Mouse (Mus musculus) hindbrain, embryonic 16.5 days (tissue): ENCODE measurements at regions not wholly inside any gene's neighbourhood (a gene's known extent, or its start where the extent isn't known, plus 50 kb on each side); places are given as distances from the start of the nearest gene placed in this dataset.

Source experiments
- ATAC-seq: fragments of 200-750 bp; cut with Nextera tagmentation; 2 replicates; pipeline ENCODE4 v1.8.0; 2017; ENCODE audit warnings: moderate TSS enrichment, moderate library complexity
- H3K27ac ChIP-seq: fragments of 300-500 bp; sonication (generic); 2 replicates; pipeline ENCODE4 v1.5.1; 2014; ENCODE audit warnings: low read depth, mild to moderate bottlenecking, control low read depth, low read length, moderate library complexity
- H3K27me3 ChIP-seq: fragments of 300-500 bp; sonication (generic); replicated peaks from 2 replicates; pipeline ENCODE4 v1.6.1; 2014; ENCODE audit warnings: low read length; ENCODE audit not compliant: control insufficient read depth, insufficient read depth
- H3K36me3 ChIP-seq: fragments of 300-500 bp; sonication (generic); 2 replicates; pipeline ENCODE4 v1.6.1; 2014; ENCODE audit warnings: mild to moderate bottlenecking, low read length, moderate library complexity, mixed read lengths; ENCODE audit not compliant: control insufficient read depth, insufficient read depth
- H3K4me1 ChIP-seq: fragments of 300-500 bp; sonication (generic); 2 replicates; pipeline ENCODE4 v1.6.1; 2014; ENCODE audit warnings: low read depth, low read length; ENCODE audit not compliant: control insufficient read depth, insufficient read depth
- H3K4me2 ChIP-seq: fragments of 300-500 bp; sonication (generic); 2 replicates; pipeline ENCODE4 v1.6.1; 2014; ENCODE audit warnings: mild to moderate bottlenecking, low read length, control low read depth, moderate library complexity
- H3K4me3 ChIP-seq: fragments of 300-500 bp; sonication (generic); 2 replicates; pipeline ENCODE4 v1.5.1; 2014; ENCODE audit warnings: mild to moderate bottlenecking, low read length, control low read depth, moderate library complexity
- H3K9ac ChIP-seq: fragments of 300-500 bp; sonication (generic); 2 replicates; pipeline ENCODE4 v1.6.1; 2014; ENCODE audit warnings: low read depth, mild to moderate bottlenecking, control low read depth, low read length, moderate library complexity
- H3K9me3 ChIP-seq: fragments of 300-500 bp; sonication (generic); 2 replicates; pipeline ENCODE4 v1.6.1; 2014; ENCODE audit warnings: mild to moderate bottlenecking, low read length, moderate library complexity; ENCODE audit not compliant: control insufficient read depth
- WGBS: fragments of 180-500 bp; shearing (Covaris S2); extraction: QIAGEN DNeasy Blood & Tissue Kit; methylation state at CpG from one replicate; pipeline ENCODE4 v1.1.7; 2014; 5-methylcytosine and 5-hydroxymethylcytosine counted together

DNA sequence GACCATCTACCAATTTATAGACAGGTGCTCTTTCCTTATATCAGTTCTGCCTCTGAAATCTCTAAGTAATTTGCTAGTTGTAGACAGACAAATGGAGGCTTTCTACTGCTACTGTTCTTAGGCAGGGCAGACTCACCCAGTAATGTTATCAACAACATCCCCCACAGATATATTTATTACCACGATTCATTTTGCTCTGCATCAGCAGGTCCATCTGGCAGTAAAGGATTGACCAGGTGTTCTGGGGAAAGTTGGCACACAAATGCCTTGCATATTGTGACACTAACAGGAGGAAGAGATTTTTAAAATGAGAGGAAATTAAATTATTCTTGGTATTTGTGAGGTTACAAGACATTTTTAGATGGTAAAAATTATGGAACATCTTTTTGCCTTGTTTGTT is 627.3 kb upstream of the Tmprss15 start:
- Histone ChIP-seq H3K36me3 (no peaks in the 10 kb centered on the region), H3K27ac (no peak overlapping the region), H3K4me3 (no peak overlapping the region), H3K4me2 (no peak overlapping the region), H3K9ac (no peak overlapping the region), H3K4me1 (no peaks in the 10 kb centered on the region), H3K9me3 (no peaks in the 10 kb centered on the region), H3K27me3 (no peaks in the 10 kb centered on the region)
- peak; percentile 69; the same call in 1 of the 2 replicates for ATAC-seq
- WGBS: 63% methylated on average over 1 of the region's 1 CpGs

DNA sequence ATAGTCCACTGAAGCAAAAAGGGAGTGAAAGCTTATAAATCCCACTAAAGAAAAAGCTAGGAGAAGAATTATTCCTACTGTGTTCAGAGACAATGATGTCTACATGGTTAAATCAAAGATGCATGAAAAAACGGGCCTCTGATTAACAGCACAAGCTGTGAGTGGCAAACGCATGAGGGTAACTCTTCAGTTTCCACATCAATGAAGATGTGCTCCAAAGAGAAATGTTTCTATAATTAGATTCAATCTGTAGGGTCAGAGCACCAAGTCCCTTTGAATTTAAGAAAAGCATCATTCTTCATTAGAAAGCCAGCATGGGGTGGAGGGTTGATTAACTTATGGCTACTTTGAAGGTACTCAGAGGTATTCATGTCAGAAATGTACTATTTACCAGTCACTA is 601.5 kb upstream of the Tmprss15 start:
- 23% methylated on average over 2 of the region's 2 CpGs for WGBS
- Histone ChIP-seq H3K9ac (no peak overlapping the region), H3K36me3 (no peaks in the 10 kb centered on the region), H3K4me2 (no peak overlapping the region), H3K27ac (no peak overlapping the region), H3K4me3 (no peak overlapping the region), H3K9me3 (no peaks in the 10 kb centered on the region), H3K27me3 (no peaks in the 10 kb centered on the region), H3K4me1 (no peaks in the 10 kb centered on the region)
- ATAC-seq: no peak

DNA sequence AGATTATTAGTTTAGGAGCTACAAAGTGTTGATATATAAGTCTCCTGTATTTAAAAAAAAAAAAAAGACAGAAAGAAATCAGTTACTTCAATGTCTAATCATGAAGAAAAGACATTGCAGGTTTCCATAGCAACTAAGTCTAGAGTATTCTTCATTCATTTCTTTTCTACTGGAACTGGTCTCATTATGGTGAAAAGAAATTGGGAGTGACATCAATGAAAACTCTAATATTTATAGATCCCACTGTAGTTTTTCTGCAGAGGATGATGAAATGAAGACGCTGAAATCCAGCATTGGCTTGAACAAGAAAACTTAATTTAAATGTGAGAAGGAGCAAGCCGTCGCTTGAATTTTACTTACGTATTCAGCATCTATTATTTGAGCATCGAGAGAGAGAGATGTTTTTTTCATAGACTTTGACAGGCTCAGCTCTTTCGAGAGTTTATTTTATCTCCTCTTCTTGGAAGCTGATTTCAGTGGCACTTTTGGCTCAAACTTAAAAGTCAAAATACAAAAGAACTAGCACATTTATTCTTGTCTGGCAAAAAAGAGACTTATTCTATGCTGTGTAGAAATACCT is 560.4 kb upstream of the Tmprss15 start:
- no peaks in the 10 kb centered on the region for H3K4me1 ChIP-seq
- no peak for ATAC-seq

DNA sequence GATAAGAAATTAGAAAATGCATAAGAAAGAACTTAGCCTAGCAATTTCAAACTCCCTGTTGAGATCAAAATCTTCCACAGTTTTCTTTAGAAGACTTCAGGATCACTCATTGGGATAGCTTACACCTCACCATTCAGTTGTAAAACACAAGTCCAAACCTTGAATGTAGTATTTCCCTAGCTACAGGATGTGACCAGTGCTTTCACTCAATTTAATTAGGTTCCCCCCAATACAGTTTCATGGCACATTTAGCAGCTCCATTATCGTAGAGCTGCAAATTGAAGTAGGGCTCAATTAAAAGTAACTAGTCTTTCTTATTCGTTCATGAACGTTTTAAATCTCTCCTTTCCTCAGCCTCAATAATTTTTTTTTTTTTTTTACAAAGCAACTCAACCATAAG is 550.0 kb upstream of the Tmprss15 start:
- Histone ChIP-seq H3K9ac (no peak overlapping the region), H3K4me2 (no peak overlapping the region), H3K4me3 (no peak overlapping the region), H3K27ac (no peak overlapping the region), H3K4me1 (no peaks in the 10 kb centered on the region), H3K27me3 (no peaks in the 10 kb centered on the region), H3K36me3 (no peaks in the 10 kb centered on the region), H3K9me3 (no peaks in the 10 kb centered on the region)
- 74% methylated on average over 3 of the region's 3 CpGs for WGBS
- ATAC-seq: no peak

More for the DNA sequence above, 560.4 kb upstream of the Tmprss15 start:
- H3K4me3 ChIP-seq: no peak overlapping the region
- no peaks in the 10 kb centered on the region for H3K9me3 ChIP-seq
- no peak overlapping the region for H3K27ac ChIP-seq
- H3K4me2 ChIP-seq: no peak overlapping the region
- no peaks in the 10 kb centered on the region for H3K27me3 ChIP-seq
- WGBS: 54% methylated on average over 6 of the region's 6 CpGs
- no peak overlapping the region for H3K9ac ChIP-seq
- no peaks in the 10 kb centered on the region for H3K36me3 ChIP-seq

DNA sequence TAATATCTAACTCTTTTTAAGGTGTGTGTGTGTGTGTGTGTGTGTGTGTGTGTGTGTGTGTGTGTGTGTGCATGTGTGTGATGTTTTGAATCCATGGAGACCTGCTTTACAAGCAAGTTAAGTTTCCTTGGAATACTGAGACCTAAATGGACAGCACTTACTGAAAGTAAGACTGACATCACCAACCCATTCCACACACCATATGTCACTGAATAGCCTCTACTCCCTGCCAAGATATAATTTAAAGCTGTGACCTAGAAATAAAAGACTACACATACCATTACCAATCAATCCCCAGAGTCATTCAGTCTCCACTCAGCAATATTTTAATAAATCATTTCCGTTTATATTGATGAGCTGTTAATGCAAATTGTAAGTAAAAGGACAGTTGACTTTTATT is 536.2 kb upstream of the Tmprss15 start:
- 42% methylated on average over 1 of the region's 1 CpGs for WGBS

DNA sequence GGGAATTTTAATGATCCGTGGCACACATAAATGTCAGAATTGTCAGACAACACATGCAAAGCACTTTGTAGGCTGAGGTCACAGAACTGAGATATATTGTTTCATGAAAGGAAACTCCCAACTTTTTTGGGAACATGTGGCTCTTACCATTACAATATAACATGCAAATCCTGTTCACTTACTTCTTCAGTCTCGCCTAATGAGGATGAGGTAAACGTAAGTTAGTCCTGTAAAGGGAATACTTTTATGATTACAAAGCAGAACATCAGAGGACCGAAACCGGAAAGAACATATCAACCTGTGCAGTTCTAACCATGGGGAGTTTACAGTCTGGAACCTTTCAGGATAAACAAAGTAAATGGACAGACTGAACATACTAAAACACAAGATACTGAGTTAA is 520.1 kb upstream of the Tmprss15 start:
- no peak overlapping the region for H3K9ac ChIP-seq
- no peaks in the 10 kb centered on the region for H3K27me3 ChIP-seq
- 85% methylated on average over 5 of the region's 5 CpGs for WGBS
- no peaks in the 10 kb centered on the region for H3K9me3 ChIP-seq
- H3K4me2 ChIP-seq: no peak overlapping the region
- ATAC-seq: no peak
- no peaks in the 10 kb centered on the region for H3K4me1 ChIP-seq
- H3K27ac ChIP-seq: no peak overlapping the region
- H3K4me3 ChIP-seq: no peak overlapping the region
- H3K36me3 ChIP-seq: no peaks in the 10 kb centered on the region

More for the DNA sequence above, 536.2 kb upstream of the Tmprss15 start:
- Histone ChIP-seq H3K36me3 (no peaks in the 10 kb centered on the region), H3K9me3 (no peaks in the 10 kb centered on the region), H3K27me3 (no peaks in the 10 kb centered on the region), H3K27ac (no peak overlapping the region), H3K9ac (no peak overlapping the region), H3K4me2 (no peak overlapping the region), H3K4me1 (no peaks in the 10 kb centered on the region), H3K4me3 (no peak overlapping the region)
- ATAC-seq: no peak

DNA sequence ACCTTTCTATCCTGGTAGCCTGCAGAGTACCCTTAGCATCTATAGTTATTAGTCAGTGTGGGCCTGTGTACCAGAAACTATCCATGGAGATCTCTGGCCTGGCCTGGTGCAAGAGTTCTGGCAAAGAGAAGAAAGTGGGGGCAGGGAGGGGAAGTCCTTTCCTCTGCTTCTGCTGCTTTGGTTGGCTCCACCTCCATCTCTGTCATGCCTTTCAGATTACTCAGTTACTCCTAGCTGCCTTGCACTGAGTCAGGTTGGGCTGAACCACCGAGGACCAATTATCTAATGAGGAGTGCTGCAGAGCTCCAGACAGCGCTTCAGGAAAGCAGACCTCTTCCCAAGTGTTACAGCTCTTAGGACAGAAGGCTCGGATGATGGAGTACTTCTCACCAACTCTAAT is 500.0 kb upstream of the Tmprss15 start:
- WGBS: 70% methylated on average over 3 of the region's 3 CpGs
- Histone ChIP-seq H3K4me3 (no peak overlapping the region), H3K27me3 (no peaks in the 10 kb centered on the region), H3K4me2 (no peak overlapping the region), H3K27ac (no peak overlapping the region), H3K36me3 (no peaks in the 10 kb centered on the region), H3K9me3 (no peaks in the 10 kb centered on the region), H3K4me1 (no peaks in the 10 kb centered on the region), H3K9ac (no peak overlapping the region)
- no peak for ATAC-seq

DNA sequence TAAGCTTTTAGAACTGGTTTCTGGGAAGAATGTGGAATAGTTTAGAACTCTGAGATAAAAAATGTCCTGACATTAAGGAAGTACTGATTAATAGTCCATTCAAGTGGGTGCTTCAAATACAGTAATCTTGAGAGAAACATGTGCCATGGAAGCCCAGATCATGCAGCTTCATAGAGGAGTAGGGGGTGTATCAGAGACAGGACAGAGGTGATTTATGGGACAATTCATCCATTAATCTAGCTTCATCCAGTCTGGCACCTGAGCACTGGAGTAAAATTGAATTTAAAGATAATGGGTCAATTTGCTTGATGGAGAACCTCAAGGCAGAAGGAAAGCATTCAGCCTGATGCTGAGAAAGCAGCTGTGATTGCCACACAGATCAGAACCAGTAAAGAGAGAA is 494.8 kb upstream of the Tmprss15 start:
- Histone ChIP-seq H3K4me1 (no peaks in the 10 kb centered on the region), H3K9me3 (no peaks in the 10 kb centered on the region), H3K27ac (no peak overlapping the region), H3K4me3 (no peak overlapping the region), H3K27me3 (no peaks in the 10 kb centered on the region), H3K36me3 (no peaks in the 10 kb centered on the region), H3K9ac (no peak overlapping the region), H3K4me2 (no peak overlapping the region)
- ATAC-seq: no peak

DNA sequence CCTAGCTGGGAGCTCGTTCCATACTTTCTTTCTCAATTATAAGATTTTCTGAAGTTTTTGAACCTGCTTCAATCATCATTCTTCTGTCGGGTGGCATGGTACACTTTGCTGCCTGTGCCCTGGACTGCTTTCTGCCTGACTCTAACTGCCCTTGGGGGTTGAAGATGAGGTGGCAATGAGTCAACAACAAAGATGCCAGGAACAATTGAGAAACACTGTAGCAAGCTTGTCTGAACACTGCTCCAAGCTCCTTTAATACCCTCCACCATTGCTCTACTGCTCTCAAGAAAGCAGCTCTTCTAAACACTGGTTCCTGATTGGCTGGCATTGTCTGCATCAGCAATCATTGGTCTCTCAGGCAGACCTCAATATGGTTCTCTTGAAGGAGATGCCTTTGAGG is 480.0 kb upstream of the Tmprss15 start:
- Histone ChIP-seq H3K27me3 (no peaks in the 10 kb centered on the region), H3K9me3 (no peaks in the 10 kb centered on the region), H3K27ac (no peak overlapping the region), H3K4me3 (no peak overlapping the region), H3K4me1 (no peaks in the 10 kb centered on the region), H3K9ac (no peak overlapping the region), H3K36me3 (no peaks in the 10 kb centered on the region), H3K4me2 (no peak overlapping the region)
- ATAC-seq: no peak
- 86% methylated on average over 2 of the region's 2 CpGs for WGBS

DNA sequence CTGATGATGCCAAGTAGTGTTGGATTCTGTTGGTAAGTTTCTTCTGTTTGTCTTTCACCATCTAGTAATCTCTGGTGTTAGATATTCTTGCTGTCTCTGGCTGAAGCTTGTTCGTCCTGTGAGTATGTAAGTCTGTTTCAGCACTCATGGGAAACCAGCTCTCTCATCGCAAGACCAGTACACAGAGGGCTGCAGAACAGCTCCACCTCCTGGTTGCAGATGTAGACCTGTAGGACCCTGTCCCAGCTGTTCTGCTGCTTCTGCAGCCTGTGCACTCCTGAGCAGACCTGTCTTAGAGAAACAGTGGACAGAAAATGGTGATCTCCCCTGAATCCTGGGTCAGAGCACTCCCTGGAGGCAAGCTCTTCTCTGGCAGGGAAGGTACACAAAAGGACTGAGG is 443.5 kb upstream of the Tmprss15 start:
- Histone ChIP-seq H3K27ac (no peak overlapping the region), H3K9me3 (no peaks in the 10 kb centered on the region), H3K27me3 (no peaks in the 10 kb centered on the region), H3K9ac (no peak overlapping the region), H3K36me3 (no peaks in the 10 kb centered on the region), H3K4me2 (no peak overlapping the region), H3K4me3 (no peak overlapping the region), H3K4me1 (no peaks in the 10 kb centered on the region)
- ATAC-seq: no peak
- 75% methylated on average over 2 of the region's 2 CpGs for WGBS
